Mouse (Mus musculus): ENCODE measurements around the gene Tbccd1.

Gene Tbccd1

GRCm38 (mm10) chr16:22857431-22858113, at the start of gene Tbccd1, which contains the start of gene Dnajb11:
Tbccd1 (minus strand) TSS chr16:22857669.
Dnajb11 (plus strand) TSS chr16:22857845.
- POLR2A ChIA-PET: interaction anchor here in 3 of 4 experiments (0.7 to 3.2 kb wide), 23 partner anchors 9 to 418 kb away, joined by 3 to 20 read pairs (median 3); partner anchors contain the start of genes Etv5 (in 1 of the 3) and Rfc4 (in 1 of the 3)
- CTCF ChIA-PET: no interaction called here

GRCm38 (mm10) chr16:22901326-22901725, 43.9 kb upstream of the Tbccd1 start:
- POLR2A ChIA-PET: no interaction called here

GRCm38 (mm10) chr16:22899866-22900570, 42.5 kb upstream of the Tbccd1 start:
- CTCF ChIA-PET: no interaction called here
- POLR2A ChIA-PET: interaction anchor here in 2 of 4 experiments (0.6 to 1.8 kb wide), 5 partner anchors 17 to 208 kb away, joined by 3 to 5 read pairs (median 4); partner anchors contain the start of gene Fetub (in 1 of the 2)

More at GRCm38 (mm10) chr16:22901326-22901725, 43.9 kb upstream of the Tbccd1 start:
- CTCF ChIA-PET: no interaction called here

GRCm38 (mm10) chr16:22899346-22899745, 41.9 kb upstream of the Tbccd1 start:
- CTCF ChIA-PET: no interaction called here
- POLR2A ChIA-PET: interaction anchor here in 2 of 4 experiments (0.6 to 1.8 kb wide), 4 partner anchors 18 to 257 kb away, joined by 3 to 4 read pairs (median 4); partner anchors contain the start of gene Fetub (in 1 of the 2)

- ChIA-PET CTCF (no interaction called here), POLR2A (no interaction called here)
Observed at GRCm38 (mm10) chr16:22896618-22897017, 39.1 kb upstream of the Tbccd1 start.

- ChIA-PET POLR2A (interaction anchor here in 2 of 4 experiments (1.0 to 1.2 kb wide), 3 partner anchors 13 to 208 kb away, joined by 3 read pairs; no protein-coding TSS in a partner anchor), CTCF (interaction anchor here in 1 of 4 experiments (0.6 kb wide), 1 partner anchor 39 kb away, joined by 10 read pairs; no protein-coding TSS in a partner anchor)
Observed at GRCm38 (mm10) chr16:22894095-22894494, 36.6 kb upstream of the Tbccd1 start.

- CTCF ChIA-PET: interaction anchor here in 1 of 4 experiments (0.6 kb wide), 1 partner anchor 13 kb away, joined by 3 read pairs; no protein-coding TSS in a partner anchor
- POLR2A ChIA-PET: no interaction called here
Observed at GRCm38 (mm10) chr16:22891733-22892154, 34.3 kb upstream of the Tbccd1 start.

- POLR2A ChIA-PET: interaction anchor here in 1 of 4 experiments (1.2 kb wide), 1 partner anchor 40 kb away, joined by 3 read pairs; no protein-coding TSS in a partner anchor
- CTCF ChIA-PET: no interaction called here
Observed at GRCm38 (mm10) chr16:22890683-22891510, 33.4 kb upstream of the Tbccd1 start, which contains the start of gene Ahsg. Ahsg (plus strand) TSS chr16:22891277.

- ChIA-PET CTCF (interaction anchor here in 2 of 4 experiments (0.8 to 1.2 kb wide), 2 partner anchors 111 to 310 kb away, joined by 3 to 4 read pairs; no protein-coding TSS in a partner anchor), POLR2A (interaction anchor here in 2 of 4 experiments (1.0 to 1.2 kb wide), 4 partner anchors 31 to 190 kb away, joined by 3 to 4 read pairs (median 3); partner anchors contain the start of gene Tbccd1 (in 1 of the 2))
Observed at GRCm38 (mm10) chr16:22889716-22890115, 32.2 kb upstream of the Tbccd1 start.

- CTCF ChIA-PET: interaction anchor here in 3 of 4 experiments (0.6 to 1.2 kb wide), 3 partner anchors 61 to 309 kb away, joined by 3 to 4 read pairs (median 3); no protein-coding TSS in a partner anchor
- POLR2A ChIA-PET: interaction anchor here in 1 of 4 experiments (1.0 to 1.1 kb wide), 4 partner anchors 30 to 191 kb away, joined by 3 to 4 read pairs (median 4); partner anchors contain the start of gene Tbccd1
Observed at GRCm38 (mm10) chr16:22888835-22889234, 31.4 kb upstream of the Tbccd1 start.

GRCm38 (mm10) chr16:22886726-22887125, 29.3 kb upstream of the Tbccd1 start:
- ChIA-PET POLR2A (no interaction called here), CTCF (no interaction called here)

- ChIA-PET POLR2A (no interaction called here), CTCF (no interaction called here)
Observed at GRCm38 (mm10) chr16:22885356-22885755, 27.9 kb upstream of the Tbccd1 start.

- POLR2A ChIA-PET: interaction anchor here in 2 of 4 experiments (0.6 to 0.8 kb wide), 4 partner anchors 17 to 358 kb away, joined by 3 to 5 read pairs (median 4); no protein-coding TSS in a partner anchor
- CTCF ChIA-PET: no interaction called here
Observed at GRCm38 (mm10) chr16:22883441-22883840, 26.0 kb upstream of the Tbccd1 start.

- ChIA-PET CTCF (no interaction called here), POLR2A (interaction anchor here in 2 of 4 experiments (0.6 to 1.0 kb wide), 3 partner anchors 12 to 281 kb away, joined by 3 read pairs; no protein-coding TSS in a partner anchor)
Observed at GRCm38 (mm10) chr16:22881487-22881886, 24.0 kb upstream of the Tbccd1 start.

GRCm38 (mm10) chr16:22880900-22881299, 23.4 kb upstream of the Tbccd1 start:
- CTCF ChIA-PET: no interaction called here
- POLR2A ChIA-PET: interaction anchor here in 2 of 4 experiments (0.6 to 1.0 kb wide), 3 partner anchors 13 to 282 kb away, joined by 3 read pairs; no protein-coding TSS in a partner anchor

- POLR2A ChIA-PET: interaction anchor here in 1 of 4 experiments (1.1 kb wide), 1 partner anchor 23 kb away, joined by 3 read pairs; the partner anchor contains the start of genes Dnajb11 and Tbccd1
Observed at GRCm38 (mm10) chr16:22879945-22880595, 22.6 kb upstream of the Tbccd1 start.

GRCm38 (mm10) chr16:22878716-22879115, 21.2 kb upstream of the Tbccd1 start:
- CTCF ChIA-PET: interaction anchor here in 2 of 4 experiments (1.6 to 2.1 kb wide), 2 partner anchors 167 to 256 kb away, joined by 4 to 9 read pairs; no protein-coding TSS in a partner anchor
- POLR2A ChIA-PET: interaction anchor here in 2 of 4 experiments (0.7 to 1.7 kb wide), 9 partner anchors 9 to 348 kb away, joined by 3 to 4 read pairs (median 3); partner anchors contain the start of genes Dnajb11 (in 1 of the 2) and Tbccd1 (in 1 of the 2)

More at GRCm38 (mm10) chr16:22879945-22880595, 22.6 kb upstream of the Tbccd1 start:
- CTCF ChIA-PET: no interaction called here
